In the genomic region with DNA sequence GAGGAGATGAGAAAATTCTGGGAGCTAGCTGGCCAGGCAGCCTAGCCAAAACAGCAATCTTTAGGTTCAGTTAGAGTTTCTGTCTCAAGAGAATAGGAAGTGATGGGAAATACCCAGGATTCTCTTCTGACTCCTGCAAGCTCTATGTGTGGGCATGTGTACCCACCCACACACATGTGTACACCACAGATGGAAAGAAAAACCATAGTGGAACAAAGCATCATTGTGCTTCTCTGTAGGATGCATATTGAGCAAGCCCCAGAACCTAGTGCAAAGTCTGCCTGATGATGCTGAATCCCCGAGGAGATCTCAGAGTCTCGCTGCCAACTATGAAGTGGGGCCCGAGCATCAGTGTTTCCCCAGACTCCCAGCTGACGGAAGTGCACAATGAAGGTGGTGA, we compare ENCODE assay signal across 20 mouse cellular contexts. TPM values are rescaled to one million over a fixed set of nuclear protein-coding genes. Genes with fewer than 3 reads are reported as not detected.
DNase-seq lines count a peak whose midpoint lies in the region; TF ChIP-seq lines count a peak whose summit lies in the region.
"Had no signal": no experiment of that assay in that cellular context is flagged by ENCODE, and none has a peak within 500 bp of the region (broad histone marks: within the 10 kb centered on the region; RNA-seq: fewer than 3 reads in every experiment).

No protein-coding gene starts in this region.

- no peak overlapping the region for H3K4me3 ChIP-seq in layer of hippocampus, adult 2 months
- no peak overlapping the region for H3K4me3 ChIP-seq in hindbrain, embryonic 10.5 days
- H3K4me3 ChIP-seq: embryonic facial prominence, embryonic 13.5 days; erythroblast, embryonic 14.5 days; forebrain, embryonic 12.5 days; gastrocnemius, adult 2 months had no signal

- TF ChIP-seq CTCF in layer of hippocampus, adult 2 months (conservative IDR thresholded peaks at IDR 0.05): no peak

- H3K4me1 ChIP-seq in hindbrain, embryonic 10.5 days (replicated peaks): no peaks in the 10 kb centered on the region
- H3K4me1 ChIP-seq: embryonic facial prominence, embryonic 13.5 days; forebrain, embryonic 12.5 days had no signal

- peak; percentile 74 for DNase-seq in layer of hippocampus, adult 11-12 months (ENCODE audit: low spot score)
- no peak for DNase-seq in layer of hippocampus, postnatal 10 days (ENCODE audit: low spot score in 2 of 2)
- DNase-seq in CD4-positive helper T cell, adult 2 months (ENCODE audit: low read depth, low spot score): peak; percentile 27
- peak; percentile 68 to 83 for DNase-seq in layer of hippocampus, adult 2 months (ENCODE audit: low spot score in 2 of 2)
- DNase-seq in left cerebral cortex, postnatal 25 days (ENCODE audit: low spot score in 2 of 2): peak; percentile 8 to 62
- DNase-seq in cerebellum, adult 9-10 months: no peak
- DNase-seq in spleen, adult 18-20 months: no peak
- no peak for DNase-seq in hindbrain, embryonic 10.5 days (ENCODE audit: low spot score)
- DNase-seq: adrenal gland, postnatal 25 days; cerebellum, postnatal 25 days; embryo, embryonic 11 days; gastrocnemius, adult 2 months; kidney, adult 8-10 months; kidney, postnatal 10 days; thymus, postnatal 25 days had no signal

- peaks cover 5% of the 10 kb centered on the region for H3K9me3 ChIP-seq in hindbrain, embryonic 10.5 days
- H3K9me3 ChIP-seq: embryonic facial prominence, embryonic 13.5 days; forebrain, embryonic 12.5 days had no signal

- peak overlapping the region; percentile 65; the same call in 1 of the 2 replicates for H3K27ac ChIP-seq in layer of hippocampus, adult 2 months
- no peak overlapping the region for H3K27ac ChIP-seq in hindbrain, embryonic 10.5 days
- H3K27ac ChIP-seq: embryonic facial prominence, embryonic 13.5 days; forebrain, embryonic 12.5 days; gastrocnemius, adult 2 months; hindbrain, embryonic 14.5 days; macrophage had no signal

- no peaks in the 10 kb centered on the region for H3K27me3 ChIP-seq in hindbrain, embryonic 10.5 days (ENCODE audit: insufficient read depth, poor library complexity, severe bottlenecking)
- H3K27me3 ChIP-seq: embryonic facial prominence, embryonic 13.5 days; forebrain, embryonic 12.5 days had no signal

- 92% methylated on average over 4 of the region's 4 CpGs for WGBS in hindbrain, embryonic 10.5 days

- intact Hi-C loops in left cerebral cortex, postnatal 25 days (cut with DNase I): no loop called here

- H3K36me3 ChIP-seq in hindbrain, embryonic 10.5 days: no peaks in the 10 kb centered on the region
- H3K36me3 ChIP-seq: embryonic facial prominence, embryonic 13.5 days; forebrain, embryonic 12.5 days had no signal

RNA-seq across cellular contexts. Expression of gene Sptssa, which starts 55.9 kb away (rescaled TPM):
- total RNA-seq in layer of hippocampus, postnatal 10 days (2021): 10 to 100 TPM; 44.5 to 50.9 TPM
- 10 to 100 TPM; 21.9 to 25.1 TPM for total RNA-seq in layer of hippocampus, adult 2 months (2021)
- 10 to 100 TPM; 24.8 to 25.5 TPM for total RNA-seq in left cerebral cortex, postnatal 25 days (2021)
- polyA plus RNA-seq in hindbrain, embryonic 10.5 days (2016; fragmentation: Nextera tagmentation; extraction: Ambion mirVana): 164 TPM in 2 replicates

Comparison
In these comparisons a context has a peak if more than half of its experiments do, and no peak if none do; other contexts are left out.
1. DNase-seq: peak in layer of hippocampus, adult 11-12 months (single experiment), CD4-positive helper T cell, adult 2 months (single experiment), layer of hippocampus, adult 2 months (2 of 2) and left cerebral cortex, postnatal 25 days (2 of 2); none in layer of hippocampus, postnatal 10 days (0 of 2), cerebellum, adult 9-10 months (single experiment), spleen, adult 18-20 months (0 of 2) and hindbrain, embryonic 10.5 days (single experiment).